Mouse (Mus musculus): ENCODE measurements at regions not wholly inside any gene's neighbourhood (a gene's known extent, or its start where the extent isn't known, plus 50 kb on each side); places are given as distances from the start of the nearest gene placed in this dataset.

GRCm38 (mm10) chr5:142287981-142288380 lies 113.3 kb upstream of the Foxk1 start:
- TF ChIP-seq CTCF (IDR thresholded peaks at IDR 0.05; ENCODE audit: extremely low read depth, insufficient read depth, insufficient read length, insufficient replicate concordance), result no peak
- TF ChIP-seq POLR2A (IDR thresholded peaks at IDR 0.05; ENCODE audit: low read depth, low read length), result no peak
